Mouse (Mus musculus) lung, postnatal 10 days (tissue): Measurements from ENCODE around the gene Gm5134.

ENCODE experiments used
- DNase-seq: peaks from one replicate; pipeline ENCODE4 v3.0.0; 2021

Gene Gm5134

DNA sequence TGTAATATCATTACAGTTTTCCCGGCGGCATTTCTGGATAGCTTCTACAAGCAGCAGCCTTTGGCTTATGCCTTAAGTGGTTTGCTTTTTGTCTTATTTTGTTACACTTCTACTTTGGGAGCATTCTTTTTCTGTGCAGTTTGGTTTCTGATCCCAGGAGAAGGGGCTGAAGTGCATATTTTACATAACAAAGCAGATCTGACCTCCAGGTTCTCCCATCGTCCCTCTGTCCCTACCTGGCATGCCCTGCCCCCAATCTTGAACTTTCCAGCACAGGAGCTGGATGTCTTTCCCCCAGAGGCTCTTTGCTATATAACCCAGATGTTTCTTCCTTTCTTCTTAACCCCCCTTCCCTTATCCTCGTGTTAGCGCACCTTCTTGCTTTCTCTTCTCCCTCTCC is 91.0 kb downstream of the Gm5134 start:
- no peak for DNase-seq

DNA sequence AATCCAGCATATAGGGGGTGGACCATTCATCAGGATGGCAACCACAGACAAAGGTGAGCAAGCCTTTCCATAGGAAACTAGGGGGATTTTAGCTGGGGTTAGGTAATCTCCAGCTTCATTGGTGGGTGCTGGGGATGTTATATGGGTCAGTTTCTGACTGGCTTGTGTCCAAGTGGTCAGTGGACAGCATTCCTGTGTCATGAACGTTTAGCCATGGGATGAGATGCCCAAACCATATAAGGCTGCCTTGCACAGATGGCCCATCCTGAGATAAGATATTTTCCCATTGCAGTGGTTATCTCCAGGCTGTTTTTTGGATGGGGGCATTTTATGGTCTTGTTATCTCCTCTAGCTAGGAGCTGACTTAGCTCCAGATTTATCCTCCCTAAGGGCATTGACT is 92.4 kb downstream of the Gm5134 start:
- no peak for DNase-seq

DNA sequence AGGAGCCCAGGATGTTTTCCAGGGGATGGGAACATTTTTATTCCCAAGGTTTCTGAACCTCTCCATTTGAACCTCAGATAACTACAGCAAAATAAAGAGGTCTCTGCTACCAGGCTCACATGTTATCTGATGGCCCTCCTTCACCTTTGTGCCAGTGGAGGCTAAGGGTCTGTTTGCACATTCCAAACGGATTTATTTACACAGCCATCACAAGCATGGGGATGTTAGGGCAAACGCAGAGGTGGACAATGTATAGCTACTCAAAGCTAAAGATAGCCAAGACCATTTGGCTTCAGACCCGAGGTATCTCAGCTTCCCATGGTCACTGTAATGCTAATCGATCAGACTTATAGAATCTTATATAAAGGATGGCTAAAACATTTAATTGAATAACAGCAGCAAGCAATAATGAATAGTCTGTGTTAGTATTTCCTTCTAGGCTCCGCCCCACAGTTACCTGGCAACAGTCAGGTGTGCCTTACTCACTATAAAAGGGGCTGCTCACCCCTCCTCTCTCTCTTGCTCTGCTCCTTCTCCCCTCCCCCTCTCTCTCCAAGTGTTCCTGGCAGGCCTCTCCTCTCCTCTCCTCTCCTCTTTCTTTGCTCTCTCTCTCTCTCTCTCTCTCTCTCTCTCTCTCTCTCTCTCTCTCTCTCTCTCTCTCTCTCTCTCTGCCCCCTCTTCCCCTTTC is 93.0 kb downstream of the Gm5134 start:
- DNase-seq, result no peak

DNA sequence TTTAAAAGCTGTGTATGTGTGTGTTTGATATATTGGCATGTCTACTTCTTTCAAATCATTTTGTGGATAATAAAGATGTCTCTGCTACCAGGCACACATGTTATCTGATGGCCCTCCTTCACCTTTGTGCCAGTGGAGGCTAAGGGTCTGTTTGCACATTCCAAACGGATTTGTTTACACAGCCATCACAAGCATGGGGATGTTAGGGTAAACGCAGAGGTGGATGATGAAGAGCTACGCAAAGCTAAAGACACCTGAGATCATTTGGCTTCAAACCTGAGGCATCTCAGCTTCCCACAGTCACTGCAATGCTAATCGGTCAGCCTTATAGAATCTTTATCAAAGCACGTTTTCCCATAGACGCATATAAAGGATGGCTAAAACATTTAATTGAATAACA is 94.7 kb downstream of the Gm5134 start:
- no peak for DNase-seq

DNA sequence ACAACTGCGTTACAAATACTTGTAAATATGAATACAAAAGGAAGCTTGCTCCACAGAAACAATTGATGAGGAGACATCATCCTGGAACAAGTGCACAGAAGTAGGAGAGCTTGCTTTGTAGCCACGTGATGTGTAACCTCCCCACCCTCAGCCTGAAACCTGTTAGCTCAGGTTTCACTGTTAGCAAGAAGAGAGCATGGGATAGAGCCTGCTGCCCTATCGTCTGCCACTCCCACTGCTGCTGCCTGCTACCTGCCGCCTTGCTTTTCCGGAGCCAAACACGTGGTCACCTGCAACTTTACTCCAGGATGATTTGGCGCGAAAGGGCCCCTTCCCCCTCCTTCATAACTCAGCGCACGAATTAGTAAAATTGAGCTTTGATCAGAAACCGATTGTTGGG is 97.5 kb downstream of the Gm5134 start:
- no peak for DNase-seq
